Mouse (Mus musculus): ENCODE data around the gene Reck.

DNA sequence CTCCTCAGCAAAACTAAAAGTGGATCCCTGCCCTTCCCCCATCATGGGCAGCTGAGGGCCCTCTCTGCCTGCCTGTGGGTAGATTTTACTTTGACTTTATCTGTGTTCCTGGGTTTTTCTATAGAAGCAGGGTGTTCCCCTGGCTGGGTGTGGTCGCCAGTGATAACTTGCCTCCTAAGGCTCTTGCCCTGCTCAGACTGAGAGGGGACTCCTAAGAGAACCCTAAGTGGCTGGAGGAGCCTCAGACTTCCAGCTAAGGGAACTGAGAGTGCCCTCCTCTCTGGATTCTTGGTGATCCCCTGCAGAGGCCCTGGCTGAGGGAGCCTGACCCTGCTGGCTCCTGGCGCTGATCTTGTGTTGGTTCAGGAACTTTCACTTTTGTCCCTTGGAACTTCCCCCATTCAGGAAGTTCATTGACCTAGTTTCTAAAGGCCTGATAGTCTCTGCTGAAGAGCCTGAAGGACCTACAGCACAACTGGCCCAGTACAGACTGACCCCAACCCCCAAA lies 89.0 kb downstream of the Reck start:
- TF ChIP-seq TAL1 (IDR thresholded peaks at IDR 0.05; ENCODE audit: low read length): peak; percentile 32; the same call in 1 of the 3 replicates
- 0 out of 2 replicates have a peak, but pooled peaks have one; percentile 34 for TF ChIP-seq GATA1 (IDR thresholded peaks at IDR 0.05; ENCODE audit: low read length)

Measured in erythroblast, embryonic 14.5 days (primary cell).